Mouse (Mus musculus) small intestine, adult 2 months (tissue): Measurements from ENCODE around the gene Retreg1. TPM values are rescaled to one million over a fixed set of nuclear protein-coding genes. Genes with fewer than 3 reads are reported as not detected.

ENCODE experiments used
- H3K27ac ChIP-seq: fragments of 200-500 bp; 2 replicates; pipeline ENCODE4 v1.5.1; 2012; ENCODE audit warnings: low read depth, low read length, control low read depth, inconsistent platforms; ENCODE audit not compliant: insufficient read depth
- H3K27me3 ChIP-seq: fragments of 200-500 bp; 2 replicates; pipeline ENCODE4 v1.6.1; 2012; ENCODE audit warnings: mild to moderate bottlenecking, moderate library complexity, low read length, inconsistent platforms; ENCODE audit not compliant: control insufficient read depth, insufficient read depth
- H3K36me3 ChIP-seq: fragments of 200-500 bp; 2 replicates; pipeline ENCODE4 v1.6.1; 2012; ENCODE audit warnings: mild to moderate bottlenecking, low read length, control low read depth, inconsistent platforms; ENCODE audit not compliant: control insufficient read depth, insufficient read depth
- H3K4me1 ChIP-seq: fragments of 200-500 bp; 2 replicates; pipeline ENCODE4 v1.6.1; 2012; ENCODE audit warnings: low read length, inconsistent platforms, mixed read lengths; ENCODE audit not compliant: control insufficient read depth, insufficient read depth, insufficient read length
- H3K4me3 ChIP-seq: fragments of 200-500 bp; 2 replicates; pipeline ENCODE4 v1.5.1; 2012; ENCODE audit warnings: low read depth, mild to moderate bottlenecking, control low read depth, inconsistent platforms, low read length, moderate library complexity
- CTCF ChIP-seq: fragments of 200-500 bp; IDR thresholded peaks from 2 replicates; pipeline ENCODE4 v1.5.1; 2012; ENCODE audit warnings: low read depth, mild to moderate bottlenecking, control low read depth, inconsistent platforms, low read length, moderate library complexity, mixed read lengths; ENCODE audit not compliant: insufficient replicate concordance, insufficient read length; ENCODE audit errors: extremely low read depth
- POLR2A ChIP-seq: fragments of 200-500 bp; IDR thresholded peaks from 2 replicates; pipeline ENCODE4 v1.6.1; 2012; ENCODE audit warnings: low read depth, mild to moderate bottlenecking, control low read depth, inconsistent platforms, low read length, moderate library complexity
- WGBS: fragments of 180-500 bp; shearing (Covaris S2); methylation state at CpG from one replicate; pipeline ENCODE4 v1.1.7; 2018; 5-methylcytosine and 5-hydroxymethylcytosine counted together
- polyA plus RNA-seq: library from polyadenylated mRNA; depleted of rRNA; stranded (reverse); fragments of >200 nt; gene quantifications from 2 replicates; pipeline ENCODE4 v1.2.3, GENCODE M21; 2012

The Retreg1 gene
- polyA plus RNA-seq, 1 experiment: 7.5 TPM

DNA sequence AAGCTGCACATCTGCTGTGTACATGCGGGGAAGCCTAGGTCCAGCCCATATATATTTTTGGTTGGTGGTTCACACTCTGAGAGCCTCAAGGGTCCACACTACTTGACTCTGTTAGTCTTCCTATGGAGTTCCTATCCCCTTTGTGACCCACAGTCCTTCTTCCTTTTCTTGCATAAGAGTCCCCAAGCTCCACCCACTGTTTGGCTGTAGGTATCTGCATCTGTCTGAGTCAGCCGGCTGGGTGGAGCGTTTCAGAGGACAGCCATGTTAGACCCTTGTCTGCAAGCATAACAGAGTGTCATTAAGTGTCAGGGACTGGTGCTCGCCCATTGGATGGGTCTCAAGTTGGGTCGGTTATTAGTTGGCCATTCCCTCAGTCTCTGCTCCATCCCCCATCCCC, 107.6 kb downstream of the Retreg1 start:
- Histone ChIP-seq H3K27ac (no peak overlapping the region), H3K36me3 (no peaks in the 10 kb centered on the region), H3K4me1 (peaks cover 4% of the 10 kb centered on the region; the same call in 1 of the 2 replicates), H3K4me3 (no peak overlapping the region), H3K27me3 (no peaks in the 10 kb centered on the region)
- WGBS: 62% methylated on average over 5 of the region's 5 CpGs
- TF ChIP-seq CTCF (no peak), POLR2A (no peak)

DNA sequence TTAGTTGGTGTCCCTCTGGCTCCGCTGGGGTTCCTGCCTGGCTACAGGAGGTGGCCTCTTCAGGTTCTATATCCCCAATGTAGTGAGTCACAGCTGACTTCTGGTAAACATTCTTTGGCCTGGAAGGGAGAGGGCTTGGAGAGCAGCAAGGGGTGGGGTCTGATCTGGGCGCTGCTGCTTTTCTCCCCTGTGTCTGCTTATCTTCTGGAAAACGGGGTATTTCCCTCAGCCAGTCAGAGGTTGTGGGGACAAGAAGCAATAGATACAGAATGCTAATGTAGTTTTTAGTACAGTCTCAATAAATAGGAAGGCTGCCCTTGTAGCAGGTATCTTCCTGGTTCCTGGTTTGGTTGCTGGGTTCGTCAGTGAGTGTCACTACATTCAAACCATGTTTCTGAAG, 108.1 kb downstream of the Retreg1 start:
- no peaks in the 10 kb centered on the region for H3K27me3 ChIP-seq
- peaks cover 4% of the 10 kb centered on the region; the same call in 1 of the 2 replicates for H3K4me1 ChIP-seq
- TF ChIP-seq POLR2A (no peak), CTCF (no peak)
- 59% methylated on average over 4 of the region's 4 CpGs for WGBS
- no peak overlapping the region for H3K4me3 ChIP-seq
- no peak overlapping the region for H3K27ac ChIP-seq
- no peaks in the 10 kb centered on the region for H3K36me3 ChIP-seq

DNA sequence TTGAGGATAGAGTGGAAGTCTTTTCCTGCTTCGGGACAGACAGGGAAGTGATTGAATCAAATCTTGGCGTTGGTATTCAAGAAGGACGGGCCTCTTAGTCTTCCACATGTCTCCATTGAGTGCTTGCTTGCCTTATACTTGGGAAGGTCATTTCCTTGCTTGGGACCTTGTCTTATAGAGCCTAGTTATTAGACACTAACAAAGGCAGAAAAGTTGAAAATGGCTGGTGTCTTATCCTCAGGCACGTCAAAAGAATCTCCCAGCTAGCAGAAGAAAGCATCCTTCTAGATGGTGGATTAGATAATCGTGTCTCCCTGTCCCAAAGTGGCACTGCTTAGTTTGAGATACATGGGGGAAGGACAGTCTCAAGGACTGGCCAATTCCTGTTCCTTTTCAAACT, 113.0 kb downstream of the Retreg1 start:
- 48% methylated on average over 5 of the region's 5 CpGs for WGBS
- Histone ChIP-seq H3K4me3 (no peak overlapping the region), H3K4me1 (no peaks in the 10 kb centered on the region), H3K27ac (no peak overlapping the region), H3K27me3 (no peaks in the 10 kb centered on the region), H3K36me3 (no peaks in the 10 kb centered on the region)
- no peak for TF ChIP-seq POLR2A

DNA sequence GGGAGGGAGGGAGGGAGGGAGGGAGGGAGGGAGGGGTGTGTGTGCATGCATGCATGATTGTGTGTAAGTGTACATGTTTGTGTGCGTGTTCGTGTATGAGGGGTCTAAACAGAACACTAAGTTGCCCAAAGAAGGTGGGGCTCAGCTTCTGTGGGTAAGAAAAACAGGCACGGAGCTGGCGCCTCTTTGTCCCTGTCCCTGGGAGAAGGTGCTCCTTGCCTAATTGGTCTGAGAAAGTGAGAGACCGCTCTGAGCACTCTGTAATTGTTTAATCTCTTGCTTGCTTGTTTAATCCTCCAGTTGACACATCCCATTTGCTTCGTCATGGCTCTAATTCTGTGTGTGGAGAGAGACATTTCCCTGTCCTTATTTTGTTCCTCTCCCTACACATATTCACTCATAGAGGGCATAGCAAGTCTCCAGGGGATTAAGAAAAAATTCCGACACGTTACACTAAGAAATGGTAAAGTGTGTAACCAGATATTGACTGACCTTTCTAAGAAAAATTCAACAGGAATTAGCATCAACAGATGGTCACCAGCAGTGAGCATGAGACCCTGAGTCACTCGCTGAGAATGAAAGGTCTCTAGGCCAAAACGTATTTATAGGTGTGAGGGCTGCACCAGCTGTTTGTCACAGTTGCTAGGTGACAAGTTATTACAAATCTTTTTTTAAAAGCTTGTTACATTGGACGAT, 113.6 kb downstream of the Retreg1 start:
- H3K36me3 ChIP-seq: no peaks in the 10 kb centered on the region
- no peaks in the 10 kb centered on the region for H3K4me1 ChIP-seq
- no peak overlapping the region for H3K4me3 ChIP-seq
- no peak overlapping the region for H3K27ac ChIP-seq
- no peaks in the 10 kb centered on the region for H3K27me3 ChIP-seq
- 75% methylated on average over 11 of the region's 11 CpGs for WGBS
- TF ChIP-seq POLR2A (no peak), CTCF (no peak)

DNA sequence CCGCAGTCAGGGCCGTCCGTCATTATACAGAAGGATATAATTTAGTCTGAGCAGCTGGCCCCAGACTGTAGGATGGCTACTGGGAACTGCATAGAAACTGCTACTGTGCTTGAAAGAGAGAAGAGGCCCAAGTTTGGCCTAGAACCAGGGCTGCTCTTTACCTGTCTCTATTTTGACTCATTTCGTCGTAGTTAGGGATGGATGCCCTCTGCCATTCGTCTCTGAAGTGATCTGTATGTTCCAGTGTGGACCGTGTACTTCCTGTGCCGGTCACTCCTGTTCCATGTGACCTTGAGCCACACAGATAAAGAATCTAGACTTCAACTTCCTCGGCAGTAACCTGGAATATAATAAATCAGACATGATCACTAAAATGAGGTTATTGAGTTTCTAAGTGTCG, 114.7 kb downstream of the Retreg1 start:
- Histone ChIP-seq H3K4me3 (no peak overlapping the region), H3K4me1 (no peaks in the 10 kb centered on the region), H3K36me3 (no peaks in the 10 kb centered on the region), H3K27me3 (no peaks in the 10 kb centered on the region), H3K27ac (no peak overlapping the region)
- WGBS: 70% methylated on average over 10 of the region's 10 CpGs
- TF ChIP-seq POLR2A: no peak
- TF ChIP-seq CTCF: no peak

DNA sequence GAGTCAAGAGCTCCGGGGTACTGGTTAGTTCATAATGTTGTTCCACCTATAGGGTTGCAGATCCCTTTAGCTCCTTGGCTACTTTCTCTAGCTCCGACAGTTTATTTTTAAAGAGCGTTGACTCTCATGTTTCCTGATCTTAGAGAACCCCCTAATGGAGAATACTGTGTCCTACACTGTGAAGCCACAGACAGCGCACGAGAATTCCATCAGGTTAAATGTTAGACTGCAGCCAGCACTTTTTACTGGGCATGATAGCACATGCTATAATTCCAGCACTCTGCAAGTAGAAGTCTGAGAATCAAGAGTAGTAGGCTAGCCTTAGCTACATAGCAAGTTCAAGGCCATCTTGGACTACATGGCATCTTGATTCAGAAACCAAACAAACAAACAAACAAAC, 116.4 kb downstream of the Retreg1 start:
- Histone ChIP-seq H3K36me3 (no peaks in the 10 kb centered on the region), H3K4me3 (no peak overlapping the region), H3K4me1 (no peaks in the 10 kb centered on the region), H3K27me3 (no peaks in the 10 kb centered on the region), H3K27ac (no peak overlapping the region)
- WGBS: 27% methylated on average over 5 of the region's 5 CpGs
- TF ChIP-seq CTCF (no peak), POLR2A (no peak)

DNA sequence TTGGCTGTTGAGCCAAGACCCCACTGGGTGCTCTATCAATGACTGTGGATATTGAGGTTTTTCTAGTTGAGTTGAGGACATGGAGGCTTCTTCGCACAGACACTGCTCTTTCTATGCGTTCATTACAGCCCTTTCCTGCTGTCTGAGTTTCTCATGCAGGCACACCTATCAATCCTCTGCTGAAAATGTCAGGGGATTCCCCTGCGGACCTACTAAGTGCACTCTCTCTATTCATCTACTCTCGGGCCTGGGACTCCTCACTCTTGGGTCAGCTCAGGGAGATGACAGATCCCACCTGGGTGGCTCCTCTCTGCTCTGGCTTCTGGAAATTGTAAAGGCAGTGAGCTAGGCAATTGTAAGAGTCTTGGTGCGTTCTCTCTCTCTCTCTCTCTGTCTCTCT, 117.3 kb downstream of the Retreg1 start:
- no peak for TF ChIP-seq CTCF
- no peak for TF ChIP-seq POLR2A
- Histone ChIP-seq H3K4me1 (no peaks in the 10 kb centered on the region), H3K4me3 (no peak overlapping the region), H3K27ac (no peak overlapping the region), H3K27me3 (no peaks in the 10 kb centered on the region), H3K36me3 (0 out of 2 replicates have a peak, but pooled peaks cover 1% of the 10 kb centered on the region)
- WGBS: 91% methylated on average over 5 of the region's 5 CpGs
